Mouse (Mus musculus): ENCODE data around the gene Jazf1.

Jazf1 gene

GRCm38 (mm10) chr6:52954861-52955260 is 113.6 kb downstream of the Jazf1 start:
- DNase-seq = no peak

DNA sequence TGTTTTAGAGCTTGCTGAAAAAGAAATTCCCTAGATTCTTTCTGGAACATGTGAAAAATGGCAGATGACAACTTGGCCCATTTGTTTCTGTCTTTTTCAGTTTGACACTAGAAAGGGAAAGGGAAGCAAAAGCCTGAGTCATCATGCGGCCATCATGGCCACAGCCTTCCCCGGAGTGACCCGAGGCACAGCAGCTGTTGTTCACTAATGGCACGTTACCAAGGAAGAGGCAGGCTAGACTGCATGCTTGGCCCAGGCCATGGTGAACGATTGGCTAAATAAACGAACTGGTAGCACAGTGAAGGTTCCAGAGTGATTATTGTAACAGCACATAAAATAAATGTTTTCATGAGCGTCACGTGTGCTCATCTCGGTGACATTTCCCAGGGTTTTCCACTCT is 114.0 kb downstream of the Jazf1 start:
- no peak for DNase-seq

GRCm38 (mm10) chr6:52952526-52952900 is 115.9 kb downstream of the Jazf1 start:
- DNase-seq = no peak

DNA sequence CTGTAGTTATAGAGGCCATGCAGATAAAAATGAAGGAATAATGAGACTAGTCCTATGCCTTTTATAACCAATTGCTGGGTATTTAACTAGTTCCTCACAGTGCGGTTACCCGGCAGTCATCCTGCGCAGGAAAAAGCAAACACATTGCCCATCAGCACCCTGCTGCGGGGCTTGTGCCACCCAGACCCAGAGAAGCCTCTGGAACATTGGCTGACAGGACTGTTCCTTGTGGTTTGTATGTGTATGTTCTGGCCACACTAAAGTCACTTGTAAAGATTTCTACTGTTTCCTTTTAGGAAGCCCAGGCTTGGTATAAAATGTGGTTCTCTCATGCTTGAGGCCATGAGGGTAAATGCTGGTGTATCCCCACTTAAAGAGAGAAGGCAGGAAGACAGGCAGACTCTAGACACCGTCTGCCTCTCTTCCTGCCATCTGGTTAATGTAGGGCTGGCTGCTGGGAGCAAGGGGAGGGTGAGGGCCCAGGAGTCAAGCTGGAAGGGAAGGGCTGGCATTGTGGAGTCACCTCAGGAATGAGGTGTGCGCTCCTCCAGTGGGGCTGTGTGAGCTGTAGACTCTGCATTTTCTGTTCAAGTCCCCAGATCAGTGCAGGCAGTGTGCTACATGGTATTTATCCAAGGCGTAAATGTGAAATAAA is 116.4 kb downstream of the Jazf1 start:
- no peak for DNase-seq

- no peak for DNase-seq
Observed at GRCm38 (mm10) chr6:52950371-52950770, 118.1 kb downstream of the Jazf1 start.

DNA sequence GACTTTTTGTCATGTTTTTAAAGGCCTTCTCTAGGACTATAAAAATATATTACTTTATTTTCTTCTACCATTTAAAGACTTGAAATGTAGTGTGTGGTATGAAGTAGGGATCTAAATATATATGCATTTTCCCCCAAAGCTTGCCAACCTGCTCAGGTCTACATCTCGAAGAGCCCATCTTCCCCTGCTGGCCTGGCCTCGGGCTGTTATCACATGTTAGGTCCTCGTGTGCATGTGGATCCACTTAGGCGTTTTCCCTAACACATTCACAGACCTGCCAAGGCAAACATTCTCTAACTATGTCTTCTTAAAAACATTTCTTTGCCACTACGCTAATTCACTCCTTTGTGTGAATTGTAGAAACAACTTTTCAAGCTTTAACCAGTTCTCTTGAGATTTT is 125.9 kb downstream of the Jazf1 start:
- no peak for DNase-seq

GRCm38 (mm10) chr6:52942101-52942500 is 126.3 kb downstream of the Jazf1 start:
- DNase-seq = no peak

- peak; percentile 34 for DNase-seq
Observed at GRCm38 (mm10) chr6:52937916-52938315, 130.5 kb downstream of the Jazf1 start.

DNA sequence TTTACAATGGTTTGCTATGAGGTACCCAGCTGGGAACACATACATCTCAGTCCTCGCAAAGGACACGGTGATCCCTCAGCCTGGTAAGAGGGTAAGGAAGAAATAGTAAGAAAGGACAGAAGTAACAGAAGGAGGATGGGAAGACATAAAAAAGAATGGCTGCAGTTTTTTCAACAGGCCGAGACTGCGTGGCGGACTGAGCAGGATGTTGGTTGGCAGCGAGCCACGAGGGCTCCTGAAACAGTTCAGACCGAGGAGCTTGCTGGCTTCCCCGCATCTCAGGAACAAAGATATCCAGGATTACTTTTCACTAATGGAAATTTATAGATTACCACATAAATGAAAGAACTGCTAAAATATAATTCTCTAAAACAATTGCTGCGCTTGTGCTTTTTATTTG is 131.4 kb downstream of the Jazf1 start:
- DNase-seq = peak; percentile 41

DNA sequence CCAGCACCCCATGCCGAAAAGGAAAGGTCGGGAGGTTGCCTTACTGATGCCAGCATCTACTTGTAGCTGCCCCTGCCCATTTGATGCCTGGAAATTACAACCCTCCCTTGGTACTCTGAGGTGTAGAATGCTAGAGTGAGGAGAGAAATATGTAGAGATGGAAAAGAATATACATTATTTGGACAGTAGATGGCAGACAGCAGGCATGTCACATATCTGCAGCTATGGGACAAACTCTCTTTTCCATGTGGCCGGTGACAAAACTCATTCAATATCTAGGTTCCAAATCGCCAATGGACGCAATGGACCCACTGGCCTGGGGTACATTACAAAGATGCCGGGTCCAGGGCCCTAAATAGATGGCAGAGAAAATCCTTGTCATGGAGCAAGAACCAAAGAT is 134.4 kb downstream of the Jazf1 start:
- DNase-seq = no peak

GRCm38 (mm10) chr6:52932603-52933178 is 135.7 kb downstream of the Jazf1 start:
- DNase-seq = no peak

- no peak for DNase-seq
Observed at GRCm38 (mm10) chr6:52929358-52929757, 139.1 kb downstream of the Jazf1 start.

DNA sequence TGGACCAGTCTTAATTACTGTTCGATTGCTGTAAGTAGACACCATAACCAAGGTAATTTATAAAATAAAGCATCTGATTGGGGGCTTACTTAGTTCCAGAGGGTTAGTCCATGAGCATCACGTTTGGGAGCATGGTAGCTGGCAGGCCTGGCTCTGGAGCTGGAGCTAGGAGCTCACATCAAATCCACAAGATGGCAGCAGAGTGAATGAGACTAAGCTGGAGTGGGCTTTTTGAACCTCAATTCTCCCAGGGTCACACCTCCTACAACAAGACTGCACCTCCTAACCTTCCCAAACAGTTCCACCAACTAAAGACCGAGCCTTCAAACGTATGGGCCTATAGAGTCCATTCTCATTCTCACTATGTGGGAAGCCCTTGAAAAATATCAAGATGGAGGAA is 141.5 kb downstream of the Jazf1 start:
- no peak for DNase-seq

- DNase-seq = no peak
Observed at GRCm38 (mm10) chr6:52925458-52926042, 142.9 kb downstream of the Jazf1 start.

DNA sequence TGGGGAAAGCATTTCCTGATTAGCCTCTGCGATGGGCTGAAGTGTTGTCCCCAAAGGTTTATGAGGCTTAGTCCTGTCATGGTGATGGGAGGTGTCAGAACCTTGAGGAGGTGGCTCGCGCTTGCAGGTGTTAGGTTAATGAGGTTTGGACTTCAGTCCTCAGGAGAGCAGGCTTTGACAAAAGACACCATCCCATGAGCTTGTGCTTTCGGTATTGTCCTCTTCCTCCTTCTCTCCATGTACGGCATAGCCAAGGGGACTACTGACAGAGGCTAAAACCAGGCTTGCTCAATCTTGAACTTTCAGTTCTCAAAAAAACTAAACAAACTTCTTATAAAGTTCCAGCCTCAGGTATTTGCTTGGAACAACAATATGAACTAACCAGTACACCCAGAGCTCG is 147.2 kb downstream of the Jazf1 start:
- no peak for DNase-seq

- no peak for DNase-seq
Observed at GRCm38 (mm10) chr6:52920719-52921118, 147.7 kb downstream of the Jazf1 start.

DNA sequence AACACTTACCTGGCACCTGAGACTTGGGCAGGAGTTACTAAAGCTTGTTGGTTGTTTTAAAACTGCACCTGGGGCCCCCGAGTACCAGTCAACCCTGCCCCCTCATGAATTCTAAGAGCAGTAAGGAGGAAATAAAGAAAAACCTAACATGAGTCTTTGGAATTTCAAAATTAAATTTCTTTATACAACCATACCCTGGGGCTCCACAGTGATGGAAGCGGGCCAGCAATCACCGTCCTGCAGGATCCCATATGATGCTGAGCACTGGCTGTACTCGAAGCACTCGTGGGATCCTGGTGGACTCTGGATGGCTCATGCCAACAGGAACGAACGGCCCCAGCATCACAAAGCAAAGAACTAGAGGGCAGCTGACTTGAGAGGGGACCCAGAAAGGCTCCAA is 149.0 kb downstream of the Jazf1 start:
- DNase-seq = no peak

- peak; percentile 58 for DNase-seq
Observed at GRCm38 (mm10) chr6:52918980-52919379, 149.5 kb downstream of the Jazf1 start.

DNA sequence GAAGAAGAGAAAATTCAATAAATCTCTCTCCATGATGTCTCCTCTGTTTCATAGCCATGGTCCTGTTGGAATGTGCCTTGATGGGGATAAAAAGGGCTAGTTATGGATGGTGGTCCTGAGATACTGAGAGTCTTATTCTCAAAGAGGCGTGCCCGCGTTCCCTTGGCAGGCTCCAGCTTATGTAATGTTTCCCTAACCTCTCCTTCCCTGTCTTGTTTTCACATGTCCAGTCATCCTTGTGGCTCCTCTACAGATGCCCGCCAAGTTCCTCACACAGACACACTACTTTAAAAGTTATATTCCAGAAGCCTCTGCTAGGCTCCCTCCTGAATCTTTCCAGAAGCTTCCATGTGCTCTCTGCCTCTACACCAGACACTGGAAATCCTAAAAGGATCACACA is 151.0 kb downstream of the Jazf1 start:
- no peak for DNase-seq

GRCm38 (mm10) chr6:52916836-52917376 is 151.5 kb downstream of the Jazf1 start:
- DNase-seq = no peak

DNA sequence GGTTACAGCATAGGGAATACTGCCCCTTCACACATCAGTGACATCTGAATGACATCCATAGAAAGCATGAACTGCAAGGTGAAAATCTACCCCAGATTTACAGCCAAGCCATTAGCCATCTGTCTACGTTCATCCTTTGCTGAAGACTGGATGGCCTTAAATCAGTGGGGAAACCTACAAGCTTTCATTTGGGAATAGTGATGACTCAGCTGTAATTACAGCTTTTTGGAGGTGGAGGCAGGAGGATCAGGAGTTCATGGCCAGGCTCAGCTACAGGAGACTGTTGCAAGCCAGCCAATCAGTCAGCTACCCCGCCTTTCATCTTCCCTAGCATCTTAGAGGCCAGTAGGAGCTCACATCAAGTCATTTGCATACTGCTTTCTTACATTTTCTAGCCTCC is 153.5 kb downstream of the Jazf1 start:
- no peak for DNase-seq

DNA sequence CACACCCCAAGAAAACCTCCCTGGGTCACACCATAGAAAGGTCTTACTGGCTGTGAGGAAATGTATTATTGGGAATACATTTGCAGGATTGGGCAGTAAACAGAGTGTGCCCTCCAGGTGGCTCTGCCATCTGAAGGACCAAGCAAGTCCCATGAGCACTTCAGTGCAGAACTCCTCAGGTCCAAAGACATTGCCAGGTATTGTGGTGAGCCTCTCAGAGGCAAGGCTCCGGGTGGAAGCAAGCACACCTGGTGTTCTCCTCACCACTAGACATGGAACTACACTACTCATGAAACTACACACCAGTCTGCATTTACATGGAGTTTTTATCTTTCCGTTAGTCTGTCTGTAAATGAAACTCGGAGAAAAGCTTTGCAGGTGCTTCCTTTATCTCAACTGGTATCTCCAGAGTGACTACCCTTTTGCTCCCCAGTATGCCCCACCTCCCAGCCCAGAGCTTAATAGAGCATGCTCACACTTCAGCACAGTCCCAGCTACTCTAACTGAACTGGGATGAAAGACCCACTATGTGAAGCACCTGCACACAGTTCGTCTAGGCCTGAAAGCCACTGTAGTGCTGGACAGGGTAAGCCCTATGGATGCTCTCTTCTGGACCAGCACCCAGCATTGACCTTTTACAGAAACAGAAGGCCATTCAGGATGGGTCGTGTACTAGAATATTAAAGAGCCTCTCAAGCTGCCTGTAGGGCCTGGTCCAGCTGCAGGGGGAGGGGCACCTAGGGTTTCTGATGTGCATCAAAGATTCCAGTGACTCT is 156.1 kb downstream of the Jazf1 start:
- DNase-seq = no peak

DNA sequence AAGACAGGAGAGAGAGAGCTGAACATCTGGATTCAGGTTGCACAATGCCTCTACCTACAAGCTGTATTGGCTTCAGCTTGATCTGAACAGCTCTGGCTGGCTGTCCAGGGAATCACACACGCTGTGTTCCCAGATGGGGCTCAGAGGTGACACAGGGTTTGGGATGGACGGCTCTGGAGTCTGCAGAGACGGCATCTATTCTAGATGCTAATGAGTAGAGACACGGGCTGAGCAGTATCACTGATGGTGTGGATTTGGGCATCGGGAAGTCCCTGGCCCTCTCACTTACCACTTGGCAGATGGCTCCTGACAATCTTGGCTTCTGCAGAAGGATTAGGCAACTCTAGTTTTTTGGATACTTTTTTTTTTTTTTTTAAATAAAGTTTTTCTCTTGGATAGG is 161.6 kb downstream of the Jazf1 start:
- no peak for DNase-seq

GRCm38 (mm10) chr6:52905100-52905499 is 163.3 kb downstream of the Jazf1 start:
- DNase-seq = no peak
